Comparison of ENCODE assay signal across 21 mouse cellular contexts in genomic region chr2:77690316-77690715, GRCm38 (mm10).
DNase-seq lines count a peak whose midpoint lies in the region; ATAC-seq lines count a peak whose summit lies in the region.
"Had no signal": no experiment of that assay in that cellular context is flagged by ENCODE, and none has a peak within 500 bp of the region (broad histone marks: within the 10 kb centered on the region; RNA-seq: fewer than 3 reads in every experiment).

No protein-coding gene starts in this region.

- H3K36me3 ChIP-seq in midbrain, embryonic 11.5 days (ENCODE audit: control insufficient read depth, insufficient read depth, low read length), result no peaks in the 10 kb centered on the region
- H3K36me3 ChIP-seq in midbrain, embryonic 14.5 days (ENCODE audit: control insufficient read depth, insufficient read depth, low read length), result no peaks in the 10 kb centered on the region
- no peaks in the 10 kb centered on the region for H3K36me3 ChIP-seq in midbrain, embryonic 15.5 days (replicated peaks)
- no peaks in the 10 kb centered on the region for H3K36me3 ChIP-seq in midbrain, embryonic 10.5 days
- H3K36me3 ChIP-seq: G1E had no signal

- no peak for ATAC-seq in midbrain, embryonic 11.5 days (ENCODE audit: low FRiP score)
- no peak for ATAC-seq in midbrain, embryonic 14.5 days (ENCODE audit: low FRiP score, low TSS enrichment)
- ATAC-seq in midbrain, embryonic 15.5 days (replicated peaks), result peak; percentile 55; the same call in 1 of the 2 replicates
- ATAC-seq: activated CD4-positive, CD25-positive, alpha-beta regulatory T cell, adult 4 months; CD4-positive, CD25-positive, alpha-beta regulatory T cell, adult 4 months; Patski had no signal

- no peak overlapping the region for H3K27ac ChIP-seq in midbrain, embryonic 11.5 days (ENCODE audit: low read depth, low read length)
- H3K27ac ChIP-seq in midbrain, embryonic 14.5 days (replicated peaks; ENCODE audit: low read depth, low read length), result no peak overlapping the region
- H3K27ac ChIP-seq in midbrain, embryonic 15.5 days, result no peak overlapping the region
- H3K27ac ChIP-seq in midbrain, embryonic 10.5 days (replicated peaks), result no peak overlapping the region

- no peaks in the 10 kb centered on the region for H3K9me3 ChIP-seq in midbrain, embryonic 11.5 days (ENCODE audit: control insufficient read depth, low read length)
- no peaks in the 10 kb centered on the region for H3K9me3 ChIP-seq in midbrain, embryonic 14.5 days (ENCODE audit: control insufficient read depth, low read length)
- no peaks in the 10 kb centered on the region for H3K9me3 ChIP-seq in midbrain, embryonic 15.5 days
- no peaks in the 10 kb centered on the region for H3K9me3 ChIP-seq in midbrain, embryonic 10.5 days (replicated peaks)

- H3K4me2 ChIP-seq in midbrain, embryonic 11.5 days, result no peak overlapping the region
- H3K4me2 ChIP-seq in midbrain, embryonic 14.5 days (ENCODE audit: low read length), result no peak overlapping the region
- no peak overlapping the region for H3K4me2 ChIP-seq in midbrain, embryonic 15.5 days

- 75% methylated on average over 8 of the region's 8 CpGs for WGBS in midbrain, embryonic 11.5 days
- 58% methylated on average over 8 of the region's 8 CpGs for WGBS in midbrain, embryonic 14.5 days
- WGBS in midbrain, embryonic 15.5 days, result 59% methylated on average over 8 of the region's 8 CpGs
- 84% methylated on average over 8 of the region's 8 CpGs for WGBS in midbrain, embryonic 10.5 days

- no peaks in the 10 kb centered on the region for H3K27me3 ChIP-seq in midbrain, embryonic 11.5 days (ENCODE audit: control insufficient read depth, insufficient read depth, low read length)
- H3K27me3 ChIP-seq in midbrain, embryonic 14.5 days (ENCODE audit: control insufficient read depth, insufficient read depth, low read length), result no peaks in the 10 kb centered on the region
- H3K27me3 ChIP-seq in midbrain, embryonic 15.5 days (replicated peaks), result no peaks in the 10 kb centered on the region
- no peaks in the 10 kb centered on the region for H3K27me3 ChIP-seq in midbrain, embryonic 10.5 days (ENCODE audit: low read depth, poor library complexity, severe bottlenecking)
- H3K27me3 ChIP-seq: CH12.LX had no signal

- peak; percentile 37 for DNase-seq in midbrain, embryonic 11.5 days (ENCODE audit: low spot score, missing footprints)
- no peak for DNase-seq in midbrain, embryonic 14.5 days
- DNase-seq in midbrain, embryonic 10.5 days (ENCODE audit: low spot score), result no peak
- DNase-seq in retina, adult 2 months (ENCODE audit: low read depth, low spot score), result peak; percentile 61
- DNase-seq in retina, postnatal 1 day, result no peak
- DNase-seq: adrenal gland, adult 2 months; adrenal gland, adult 8-10 months; adrenal gland, postnatal 10 days; adrenal gland, postnatal 14 days; adrenal gland, postnatal 25 days; adrenal gland, postnatal 36 days; B cell, adult 2 months; cerebellum, adult 11 months; cerebellum, adult 11-12 months; cerebellum, adult 18-20 months had no signal

- H3K9ac ChIP-seq in midbrain, embryonic 11.5 days (ENCODE audit: low read length), result no peak overlapping the region
- no peak overlapping the region for H3K9ac ChIP-seq in midbrain, embryonic 14.5 days (replicated peaks; ENCODE audit: low read length)
- no peak overlapping the region for H3K9ac ChIP-seq in midbrain, embryonic 15.5 days

- no peak overlapping the region for H3K4me3 ChIP-seq in midbrain, embryonic 11.5 days (ENCODE audit: low read depth, low read length)
- H3K4me3 ChIP-seq in midbrain, embryonic 14.5 days (replicated peaks; ENCODE audit: low read depth, low read length), result no peak overlapping the region
- H3K4me3 ChIP-seq in midbrain, embryonic 15.5 days, result no peak overlapping the region
- no peak overlapping the region for H3K4me3 ChIP-seq in midbrain, embryonic 10.5 days

- H3K4me1 ChIP-seq in midbrain, embryonic 11.5 days (ENCODE audit: control insufficient read depth, insufficient read depth, low read length), result no peaks in the 10 kb centered on the region
- no peaks in the 10 kb centered on the region for H3K4me1 ChIP-seq in midbrain, embryonic 14.5 days (ENCODE audit: control insufficient read depth, insufficient read depth, low read length)
- H3K4me1 ChIP-seq in midbrain, embryonic 15.5 days, result no peaks in the 10 kb centered on the region
- peaks cover 4% of the 10 kb centered on the region; the same call in 1 of the 2 replicates for H3K4me1 ChIP-seq in midbrain, embryonic 10.5 days

Comparison
In these comparisons a context has a peak if more than half of its experiments do, and no peak if none do; other contexts are left out.
1. DNase-seq: peak in midbrain, embryonic 11.5 days (single experiment) and retina, adult 2 months (single experiment); none in midbrain, embryonic 14.5 days (single experiment), midbrain, embryonic 10.5 days (single experiment) and retina, postnatal 1 day (single experiment).